Mouse (Mus musculus) lung, adult 2 months (tissue): ENCODE measurements at regions not wholly inside any gene's neighbourhood (a gene's known extent, or its start where the extent isn't known, plus 50 kb on each side); places are given as distances from the start of the nearest gene placed in this dataset.

Experiments used
- CTCF ChIP-seq: fragments of 200-500 bp; IDR thresholded peaks from 2 replicates; pipeline ENCODE4 v1.5.1; 2011; ENCODE audit warnings: mild to moderate bottlenecking, low read length, control low read depth; ENCODE audit not compliant: insufficient read depth
- POLR2A ChIP-seq: fragments of 200-500 bp; IDR thresholded peaks from 2 replicates; pipeline ENCODE4 v1.6.1; 2011; ENCODE audit warnings: low read depth, mild to moderate bottlenecking, control low read depth, low read length, borderline replicate concordance; ENCODE audit errors: extremely low read depth

DNA sequence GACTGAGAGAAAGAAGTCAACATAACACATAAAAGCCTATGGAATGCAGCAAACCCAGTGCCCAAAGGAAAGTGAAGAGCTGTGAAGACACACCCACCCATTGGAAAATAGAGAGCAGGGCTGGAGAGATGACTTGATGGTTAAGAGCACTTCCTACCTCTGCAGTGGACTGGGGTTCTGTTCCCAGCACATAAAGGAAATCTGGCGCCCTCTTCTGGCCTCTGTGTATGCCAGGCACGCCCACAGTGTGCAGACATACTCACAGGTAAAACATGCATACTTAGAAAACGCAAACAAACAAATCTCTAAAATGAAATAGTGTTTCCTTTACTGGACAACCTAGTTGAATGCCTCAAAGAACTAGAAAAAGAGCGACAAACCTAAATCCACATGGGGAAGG is 440.4 kb downstream of the Fgf9 start:
- TF ChIP-seq CTCF = no peak
- no peak for TF ChIP-seq POLR2A
